Mouse (Mus musculus) kidney, embryonic 14.5 days (tissue): Measurements from ENCODE around the gene Cyp4a32. TPM values are rescaled to one million over a fixed set of nuclear protein-coding genes. Genes with fewer than 3 reads are reported as not detected.
"Not testable (repeated sequence)": the region's sequence is repeated elsewhere in the genome, so short reads cannot be mapped to it uniquely, and the experiment has no call there.

Experiments
- ATAC-seq: fragments of 200-750 bp; cut with Nextera tagmentation; 2 replicates; pipeline ENCODE4 v1.8.0; 2017; ENCODE audit warnings: moderate number of reproducible peaks, mild to moderate bottlenecking, moderate TSS enrichment, moderate library complexity; ENCODE audit not compliant: low FRiP score, low TSS enrichment
- H3K27ac ChIP-seq: fragments of 300-500 bp; sonication (generic); 2 replicates; pipeline ENCODE4 v1.5.1; 2014; ENCODE audit warnings: low read depth, mild to moderate bottlenecking, low read length, moderate library complexity, mixed read lengths
- H3K27me3 ChIP-seq: fragments of 300-500 bp; sonication (generic); 2 replicates; pipeline ENCODE4 v1.6.1; 2014; ENCODE audit warnings: mild to moderate bottlenecking, low read length; ENCODE audit not compliant: control insufficient read depth, insufficient read depth
- H3K36me3 ChIP-seq: fragments of 300-500 bp; sonication (generic); 2 replicates; pipeline ENCODE4 v1.6.1; 2014; ENCODE audit warnings: low read length, mixed read lengths; ENCODE audit not compliant: control insufficient read depth, insufficient read depth
- H3K4me1 ChIP-seq: fragments of 300-500 bp; sonication (generic); 2 replicates; pipeline ENCODE4 v1.6.1; 2014; ENCODE audit warnings: low read length, mixed read lengths; ENCODE audit not compliant: control insufficient read depth, insufficient read depth
- H3K4me2 ChIP-seq: fragments of 300-500 bp; sonication (generic); replicated peaks from 2 replicates; pipeline ENCODE4 v1.6.1; 2014; ENCODE audit warnings: low read depth, mild to moderate bottlenecking, low read length
- H3K4me3 ChIP-seq: fragments of 300-500 bp; sonication (generic); 2 replicates; pipeline ENCODE4 v1.5.1; 2014; ENCODE audit warnings: mild to moderate bottlenecking, low read length
- H3K9ac ChIP-seq: fragments of 300-500 bp; sonication (generic); 2 replicates; pipeline ENCODE4 v1.6.1; 2014; ENCODE audit warnings: low read depth, mild to moderate bottlenecking, low read length, moderate library complexity
- H3K9me3 ChIP-seq: fragments of 300-500 bp; sonication (generic); 2 replicates; pipeline ENCODE4 v1.6.1; 2016; ENCODE audit warnings: low read length; ENCODE audit not compliant: control insufficient read depth
- WGBS: fragments of 180-500 bp; shearing (Covaris S2); extraction: QIAGEN DNeasy Blood & Tissue Kit; methylation state at CpG from one replicate; pipeline ENCODE4 v1.1.7; 2014; 5-methylcytosine and 5-hydroxymethylcytosine counted together
- polyA plus RNA-seq: library from polyadenylated mRNA; unstranded; fragments of >200 nt; fragmentation: Nextera tagmentation; extraction: Ambion mirVana; gene quantifications from 2 replicates; pipeline ENCODE4 v1.2.1, GENCODE M21; 2014

Gene Cyp4a32
- polyA plus RNA-seq, 1 experiment from 2014 or later: not detected

DNA sequence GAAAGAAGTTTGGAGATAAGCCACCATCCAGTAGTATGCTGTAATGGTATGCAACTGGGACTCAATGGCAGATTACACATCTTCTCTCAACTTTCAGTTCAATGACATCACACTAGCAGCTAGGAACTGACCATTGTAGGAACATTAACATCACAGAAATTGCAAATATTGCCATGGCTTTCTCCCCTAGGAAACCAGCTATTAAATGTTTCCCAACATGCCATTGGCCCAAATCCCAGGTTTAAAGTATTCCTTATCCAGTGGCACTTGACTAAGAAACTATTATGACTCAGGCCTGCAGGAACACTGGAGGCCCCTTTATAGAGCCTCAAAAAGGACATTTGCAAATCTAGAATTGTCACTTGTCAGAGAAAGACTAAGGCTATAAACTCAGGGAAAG, 48.6 kb downstream of the Cyp4a32 start:
- Histone ChIP-seq H3K4me1 (no peaks in the 10 kb centered on the region), H3K4me3 (no peak overlapping the region)
- no peak for ATAC-seq

DNA sequence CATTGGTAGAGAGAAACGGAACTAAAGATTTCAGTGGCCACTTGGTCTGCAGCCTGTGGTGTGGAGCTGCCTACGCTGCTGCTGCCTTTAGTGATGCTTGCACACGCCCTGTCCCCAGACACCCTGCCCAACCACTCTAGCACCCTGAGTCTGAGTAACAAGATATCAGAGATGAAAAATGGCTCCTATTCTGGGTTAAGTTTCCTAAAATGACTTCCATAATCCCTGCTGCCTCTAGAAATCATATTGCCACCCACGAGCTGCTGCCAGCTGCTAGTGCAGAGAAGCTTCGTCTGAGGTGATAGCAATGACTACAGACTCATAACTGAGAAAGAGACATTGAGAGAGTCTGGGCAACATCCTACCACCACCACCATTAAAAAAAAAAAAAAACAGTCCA, 50.1 kb downstream of the Cyp4a32 start:
- H3K36me3 ChIP-seq: no peaks in the 10 kb centered on the region
- H3K27me3 ChIP-seq: no peaks in the 10 kb centered on the region
- no peak overlapping the region for H3K4me3 ChIP-seq
- ATAC-seq: no peak
- no peak overlapping the region for H3K27ac ChIP-seq
- H3K4me1 ChIP-seq: no peaks in the 10 kb centered on the region
- no peak overlapping the region for H3K4me2 ChIP-seq
- no peak overlapping the region for H3K9ac ChIP-seq
- 85% methylated on average over 5 of the region's 5 CpGs for WGBS
- no peaks in the 10 kb centered on the region for H3K9me3 ChIP-seq

More for the DNA sequence above, 48.6 kb downstream of the Cyp4a32 start:
- H3K4me2 ChIP-seq: no peak overlapping the region
- no peaks in the 10 kb centered on the region for H3K36me3 ChIP-seq
- H3K27ac ChIP-seq: no peak overlapping the region
- no peaks in the 10 kb centered on the region for H3K27me3 ChIP-seq
- no peak overlapping the region for H3K9ac ChIP-seq
- H3K9me3 ChIP-seq: no peaks in the 10 kb centered on the region

DNA sequence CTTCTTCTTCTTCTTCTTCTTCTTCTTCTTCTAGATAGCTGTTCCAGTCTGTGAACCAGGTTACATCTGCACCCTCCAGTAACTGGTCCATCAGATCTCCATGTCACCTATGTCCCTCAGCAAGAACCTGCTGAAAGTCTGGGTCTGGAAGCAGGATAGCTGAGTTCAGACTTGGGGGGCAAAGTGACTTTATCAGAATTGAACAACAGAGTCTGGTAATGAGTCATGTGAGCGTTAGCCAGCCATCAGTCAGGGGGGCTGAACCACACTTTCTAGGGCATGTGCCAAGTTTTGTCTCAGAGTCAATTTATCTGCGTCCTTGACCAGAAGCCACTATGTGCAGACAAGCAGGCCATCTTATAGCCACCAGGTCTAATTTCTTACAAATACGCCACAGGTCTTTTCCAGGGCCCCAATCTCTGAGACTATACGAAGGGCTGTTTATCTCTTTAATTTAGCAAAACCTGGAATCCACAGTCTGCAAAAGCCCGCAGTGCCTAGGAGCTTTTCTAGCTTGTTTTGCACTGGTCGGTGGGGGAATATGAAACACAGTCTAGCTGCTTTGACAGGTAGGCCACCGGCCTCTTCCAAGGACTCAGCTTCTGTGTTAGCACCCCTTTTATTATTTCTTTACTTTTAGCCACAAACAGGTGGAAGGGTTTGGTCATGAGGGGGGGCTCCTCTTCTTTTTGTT, 55.2 kb downstream of the Cyp4a32 start:
- not testable (repeated sequence) for H3K9me3 ChIP-seq, H3K9ac ChIP-seq, H3K4me1 ChIP-seq, ATAC-seq, H3K4me2 ChIP-seq, H3K27me3 ChIP-seq, H3K36me3 ChIP-seq, H3K4me3 ChIP-seq, H3K27ac ChIP-seq
- WGBS: 90% methylated on average over 7 of the region's 7 CpGs

DNA sequence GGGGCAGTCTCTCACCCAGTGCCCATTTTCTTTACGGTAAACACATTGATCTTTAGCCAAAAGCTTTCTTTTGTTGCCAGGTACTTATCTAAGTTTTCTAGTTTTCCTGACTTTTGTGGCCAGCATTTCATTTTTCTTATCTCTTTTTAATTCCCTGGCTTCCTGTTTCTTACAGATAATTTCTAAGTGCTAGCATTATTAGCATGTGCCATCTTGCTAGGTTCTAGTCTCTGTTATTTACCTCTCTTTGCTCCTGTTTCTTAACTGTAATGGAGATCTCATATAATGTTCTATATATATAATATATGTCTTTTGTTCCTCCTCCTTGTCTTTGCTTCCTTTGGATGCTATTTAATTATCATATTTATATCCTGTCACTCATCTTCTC, 55.8 kb downstream of the Cyp4a32 start:
- not testable (repeated sequence) for H3K27me3 ChIP-seq, H3K36me3 ChIP-seq, H3K9me3 ChIP-seq, H3K4me3 ChIP-seq, ATAC-seq, H3K4me2 ChIP-seq, H3K27ac ChIP-seq, H3K9ac ChIP-seq, H3K4me1 ChIP-seq
- WGBS: 91% methylated on average over 1 of the region's 1 CpGs

DNA sequence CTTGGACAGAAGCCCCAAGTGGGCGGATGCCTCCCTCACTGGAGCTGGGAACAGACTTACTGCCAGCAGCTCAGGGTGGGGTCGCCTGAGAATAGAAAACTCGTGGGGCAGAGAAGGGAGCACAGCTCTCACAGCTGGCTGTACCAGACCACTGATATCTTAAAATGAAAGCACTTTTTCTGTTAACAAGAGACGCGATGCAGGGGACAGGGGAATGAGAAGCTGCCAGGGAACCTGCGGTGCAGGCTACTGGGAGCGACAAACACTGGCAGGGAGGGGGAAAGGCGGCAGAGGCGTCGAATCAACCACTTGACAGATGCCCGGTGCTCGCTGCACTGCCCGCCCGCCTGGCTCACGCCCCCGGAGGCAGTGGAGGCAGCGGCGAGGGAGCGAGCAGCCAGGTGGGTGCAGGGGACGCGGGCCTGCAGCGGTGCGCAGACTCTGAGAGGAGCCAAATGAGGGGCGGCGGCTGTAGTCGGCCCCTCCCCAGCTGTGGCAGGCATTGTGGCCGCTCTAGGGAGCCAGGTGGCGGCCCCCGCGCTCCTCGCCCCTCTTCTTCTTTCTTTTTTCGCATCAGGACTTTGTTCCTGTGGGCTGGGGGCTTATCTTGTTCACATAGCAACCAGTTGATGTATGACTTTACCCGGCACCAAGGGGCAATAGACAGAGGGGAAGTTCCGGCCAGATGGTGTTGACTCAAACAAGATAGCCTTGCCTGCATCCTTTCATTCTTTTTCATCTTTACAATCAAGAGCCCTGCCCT, 56.5 kb downstream of the Cyp4a32 start:
- H3K27ac ChIP-seq: no peak overlapping the region

DNA sequence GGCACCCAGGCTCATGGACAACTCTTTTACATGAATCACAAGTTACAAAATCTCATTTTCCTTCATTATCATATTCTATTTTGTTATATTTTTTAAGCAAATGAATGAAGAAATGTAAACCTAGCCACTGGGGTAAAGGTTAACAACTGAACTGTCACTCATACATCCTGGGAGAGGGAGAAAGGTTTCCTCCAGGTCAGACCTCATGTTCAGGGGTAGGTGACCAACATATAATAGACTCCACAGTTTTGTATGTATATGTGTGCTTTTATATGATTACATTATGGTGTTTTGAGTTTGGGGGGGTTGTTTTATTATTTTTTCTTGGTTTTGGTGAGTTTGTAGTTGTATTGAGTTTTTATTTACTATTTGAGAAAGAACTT, 57.1 kb downstream of the Cyp4a32 start:
- Histone ChIP-seq H3K4me2 (no peak overlapping the region), H3K4me1 (no peaks in the 10 kb centered on the region), H3K9ac (no peak overlapping the region), H3K27ac (no peak overlapping the region), H3K4me3 (no peak overlapping the region), H3K9me3 (no peaks in the 10 kb centered on the region), H3K27me3 (no peaks in the 10 kb centered on the region), H3K36me3 (no peaks in the 10 kb centered on the region)
- ATAC-seq: no peak

More for the DNA sequence above, 56.5 kb downstream of the Cyp4a32 start:
- Histone ChIP-seq H3K4me3 (peak overlapping the region; percentile 43), H3K4me2 (peak overlapping the region; percentile 84), H3K9ac (peak overlapping the region; percentile 51), H3K9me3 (no peaks in the 10 kb centered on the region), H3K36me3 (no peaks in the 10 kb centered on the region), H3K27me3 (no peaks in the 10 kb centered on the region), H3K4me1 (no peaks in the 10 kb centered on the region)
- 2% methylated on average over 34 of the region's 34 CpGs for WGBS
- ATAC-seq: peak; percentile 93

DNA sequence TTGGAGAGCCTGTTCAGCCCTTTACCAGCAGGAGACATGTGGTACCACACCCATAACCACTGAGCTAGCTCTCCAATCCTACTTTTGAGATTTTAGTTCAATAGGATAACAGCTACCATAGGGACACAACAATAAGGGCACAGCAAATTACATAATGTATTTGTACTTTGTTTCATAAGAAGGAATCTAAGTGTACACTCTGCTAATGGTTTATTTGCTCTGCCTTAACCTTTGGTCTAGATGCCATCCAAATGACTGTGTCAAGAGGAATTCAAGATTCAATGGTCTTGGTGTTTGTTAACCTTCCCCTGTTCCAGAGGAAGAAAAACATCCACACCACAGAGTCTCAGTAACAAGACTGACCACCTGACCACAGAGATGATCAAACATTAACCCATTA, 58.4 kb downstream of the Cyp4a32 start:
- no peaks in the 10 kb centered on the region for H3K36me3 ChIP-seq
- no peak overlapping the region for H3K4me3 ChIP-seq
- no peak overlapping the region for H3K4me2 ChIP-seq
- H3K27me3 ChIP-seq: no peaks in the 10 kb centered on the region
- ATAC-seq: no peak
- H3K27ac ChIP-seq: no peak overlapping the region
- no peaks in the 10 kb centered on the region for H3K4me1 ChIP-seq
- H3K9me3 ChIP-seq: no peaks in the 10 kb centered on the region
- H3K9ac ChIP-seq: no peak overlapping the region

Other genes with a start within 250 kb of the Cyp4a32 start
- gene Cyp4a12b, start 189.3 kb upstream of the Cyp4a32 start, polyA plus RNA-seq: 0.19 TPM in 1 of 2 replicates, not detected in the other
- gene Cyp4a30b, start 148.4 kb upstream of the Cyp4a32 start, polyA plus RNA-seq: 0.37 TPM in 2 replicates
- not detected in 2 replicates for gene Cyp4a14, start 104.8 kb upstream of the Cyp4a32 start, polyA plus RNA-seq
- 0.26 and 0.97 TPM in 2 replicates for gene Cyp4a10, start 82.7 kb upstream of the Cyp4a32 start, polyA plus RNA-seq
- 5.4 and 19.8 TPM in 2 replicates for gene Cyp4a31, start 37.3 kb upstream of the Cyp4a32 start, polyA plus RNA-seq
- gene Cyp4b1, start 46.8 kb downstream of the Cyp4a32 start, polyA plus RNA-seq: 1.9 and 3.1 TPM in 2 replicates
- gene Efcab14, start 136.8 kb downstream of the Cyp4a32 start, polyA plus RNA-seq: 35.4 and 54.1 TPM in 2 replicates
- 0.26 TPM in 1 of 2 replicates, not detected in the other for gene Tex38, start 180.0 kb downstream of the Cyp4a32 start, polyA plus RNA-seq
- gene Atpaf1, start 183.8 kb downstream of the Cyp4a32 start, polyA plus RNA-seq: 55.8 and 63.5 TPM in 2 replicates
- gene Mob3c, start 227.1 kb downstream of the Cyp4a32 start, polyA plus RNA-seq: 9.4 and 9.9 TPM in 2 replicates
- 17.6 and 19.6 TPM in 2 replicates for gene Mknk1, start 238.2 kb downstream of the Cyp4a32 start, polyA plus RNA-seq